Mouse (Mus musculus) spleen, postnatal 10 days (tissue): Measurements from ENCODE around the gene Saysd1.
"Not testable (repeated sequence)": the region's sequence is repeated elsewhere in the genome, so short reads cannot be mapped to it uniquely, and the experiment has no call there.

Source experiments
- DNase-seq, 2 experiments: peaks; one replicate each; pipeline ENCODE4 v3.0.0; 2021 to 2022; ENCODE audit warnings: low spot score in 2 of 2

Gene Saysd1

GRCm38 (mm10) chr14:20041836-20042235 is 96.5 kb downstream of the Saysd1 start:
- DNase-seq = no peak

GRCm38 (mm10) chr14:20040976-20041375 is 97.4 kb downstream of the Saysd1 start:
- DNase-seq = no peak

- DNase-seq = no peak
Measured at GRCm38 (mm10) chr14:20039795-20040194, 98.5 kb downstream of the Saysd1 start.

GRCm38 (mm10) chr14:20032738-20033116 is 105.6 kb downstream of the Saysd1 start:
- no peak for DNase-seq

DNA sequence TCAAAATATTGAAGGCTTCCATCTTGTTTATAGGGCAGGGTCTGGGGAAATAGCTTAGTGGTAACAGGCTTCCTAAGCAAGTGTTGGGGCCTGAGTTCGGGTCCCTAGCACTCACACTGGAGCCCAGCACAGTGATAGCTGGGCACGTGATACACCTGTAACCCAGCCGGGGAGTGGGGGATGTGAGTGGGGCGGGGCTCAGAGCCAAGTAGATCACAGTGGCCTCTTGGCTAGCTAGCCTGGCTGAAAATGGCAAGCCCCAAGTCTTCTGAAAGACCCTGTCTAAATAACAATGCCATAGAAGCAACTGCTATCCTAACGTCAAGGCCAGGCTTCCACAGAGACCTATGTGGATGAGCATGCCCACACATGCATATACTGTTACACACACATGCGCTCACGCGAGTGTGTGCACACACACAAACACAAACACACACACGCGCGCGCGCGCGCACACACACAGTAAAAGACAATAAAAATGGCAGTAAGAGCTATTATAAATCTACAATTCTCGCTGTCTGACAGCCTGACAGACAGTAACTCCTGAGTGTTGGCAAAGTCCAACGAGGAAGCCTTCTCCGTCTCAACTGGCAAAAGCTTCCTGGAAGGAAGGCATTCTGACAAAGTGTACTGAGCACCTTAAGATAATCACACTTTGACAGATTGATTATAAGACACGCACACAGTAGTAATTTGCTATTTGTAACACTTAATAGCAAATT is 106.2 kb downstream of the Saysd1 start:
- DNase-seq = no peak

- DNase-seq = no peak
Measured at GRCm38 (mm10) chr14:20029606-20030005, 108.7 kb downstream of the Saysd1 start.

DNA sequence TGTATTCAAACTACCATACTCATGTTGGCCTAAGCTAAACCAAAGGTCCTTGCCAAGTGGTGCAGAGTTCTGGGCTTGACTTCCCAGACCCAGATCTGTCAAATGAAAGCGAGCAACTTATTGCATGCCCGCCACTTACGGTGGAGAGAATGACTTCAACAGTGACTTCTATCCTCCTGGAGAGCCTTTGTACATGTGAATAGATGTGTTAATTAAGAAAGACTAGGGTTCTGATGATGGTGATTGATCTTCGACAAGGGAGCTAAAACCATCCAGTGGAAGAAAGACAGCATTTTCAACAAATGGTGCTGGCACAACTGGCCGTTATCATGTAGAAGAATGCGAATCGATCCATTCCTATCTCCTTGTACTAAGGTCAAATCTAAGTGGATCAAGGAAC is 110.9 kb downstream of the Saysd1 start:
- not testable (repeated sequence) for DNase-seq
